Mouse (Mus musculus) mature B cell (primary cell): ENCODE data around the gene H2-DMb1.

Experiments used
- in situ Hi-C: fragments of 300-500 bp; cut with MboI; formaldehyde crosslinking; loops from 2 replicates; pipeline ENCODE4 v1.14.3; 2019

H2-DMb1 gene

DNA sequence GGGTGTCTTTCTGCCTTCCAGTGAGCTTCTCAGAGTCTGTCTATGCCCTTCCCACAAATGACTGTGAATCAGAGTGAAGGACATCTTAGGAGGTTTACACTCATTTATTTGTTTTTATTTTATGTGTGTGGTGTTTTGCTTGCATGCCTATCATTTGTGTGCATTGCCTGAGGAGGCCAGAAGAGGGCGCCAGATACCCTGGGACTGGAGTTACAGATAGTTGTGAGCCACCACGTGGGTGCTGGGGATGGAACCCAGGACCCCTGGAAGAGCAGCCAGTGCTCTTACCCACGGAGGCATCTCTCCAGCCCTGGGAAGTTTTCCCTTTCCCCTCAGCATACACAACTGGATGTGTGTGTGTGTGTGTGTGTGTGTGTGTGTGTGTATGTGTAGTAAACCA, 56.8 kb downstream of the H2-DMb1 start:
- in situ Hi-C loops = loop anchor here (5.0 kb wide), 1 partner anchor 32 kb away; no protein-coding TSS in a partner anchor
